Mouse (Mus musculus): ENCODE measurements around the gene Vsig2.

Vsig2 gene

DNA sequence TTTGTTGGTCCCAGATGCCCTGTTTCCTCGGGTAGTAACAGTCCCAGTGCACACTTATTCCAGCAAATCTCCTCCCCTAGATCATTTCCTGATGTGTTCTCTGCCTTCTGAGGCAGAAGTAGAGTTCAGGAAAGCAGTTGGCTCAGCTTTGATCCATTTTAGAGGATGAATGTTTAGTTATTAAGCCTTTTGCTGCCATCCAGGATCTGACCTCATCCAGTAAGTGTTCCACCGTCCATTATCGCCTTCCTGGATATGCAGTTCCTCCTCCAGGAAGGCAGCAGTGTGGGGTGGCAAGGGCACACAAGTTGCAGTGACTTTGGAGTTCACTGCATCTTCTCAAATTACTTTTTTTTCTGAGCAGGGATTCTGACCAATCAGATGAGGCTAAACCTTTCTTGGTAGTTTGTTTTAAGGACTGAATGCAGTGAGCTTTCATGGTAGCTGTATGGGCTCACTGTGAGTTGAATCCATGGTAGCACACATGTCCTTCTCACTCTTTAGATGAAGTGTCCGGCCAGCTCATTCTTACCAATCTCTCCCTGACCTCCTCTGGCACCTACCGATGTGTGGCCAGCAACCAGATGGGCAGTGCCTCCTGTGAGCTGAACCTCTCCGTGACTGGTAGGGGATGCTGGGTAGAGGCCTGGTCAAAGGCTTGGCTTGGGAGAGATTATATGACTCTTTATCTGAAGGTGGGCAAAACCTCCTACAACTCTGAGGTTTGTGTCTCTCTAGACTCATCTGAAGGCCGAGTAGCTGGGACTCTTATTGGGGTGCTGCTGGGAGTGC lies 3.0 kb downstream of the Vsig2 start:
- H3K9me3 ChIP-seq (ENCODE audit: low read length) = no peaks in the 10 kb centered on the region
- peaks cover 86% of the 10 kb centered on the region for H3K4me1 ChIP-seq (replicated peaks; ENCODE audit: low read depth, low read length)
- TF ChIP-seq POU5F1 (IDR thresholded peaks at IDR 0.05; ENCODE audit: borderline replicate concordance, low read length) = no peak
- TF ChIP-seq NANOG (IDR thresholded peaks at IDR 0.05; ENCODE audit: borderline replicate concordance, low read length) = no peak
- TF ChIP-seq CTCF (conservative IDR thresholded peaks at IDR 0.05; ENCODE audit: low read length) = no peak
- H3K36me3 ChIP-seq (ENCODE audit: insufficient read depth, low read length) = peaks cover 5% of the 10 kb centered on the region; the same call in 1 of the 2 replicates
- peaks cover 57% of the 10 kb centered on the region for H3K27me3 ChIP-seq (ENCODE audit: insufficient read depth, low read length)
- no peak overlapping the region for H3K4me3 ChIP-seq (replicated peaks; ENCODE audit: low read length)

DNA sequence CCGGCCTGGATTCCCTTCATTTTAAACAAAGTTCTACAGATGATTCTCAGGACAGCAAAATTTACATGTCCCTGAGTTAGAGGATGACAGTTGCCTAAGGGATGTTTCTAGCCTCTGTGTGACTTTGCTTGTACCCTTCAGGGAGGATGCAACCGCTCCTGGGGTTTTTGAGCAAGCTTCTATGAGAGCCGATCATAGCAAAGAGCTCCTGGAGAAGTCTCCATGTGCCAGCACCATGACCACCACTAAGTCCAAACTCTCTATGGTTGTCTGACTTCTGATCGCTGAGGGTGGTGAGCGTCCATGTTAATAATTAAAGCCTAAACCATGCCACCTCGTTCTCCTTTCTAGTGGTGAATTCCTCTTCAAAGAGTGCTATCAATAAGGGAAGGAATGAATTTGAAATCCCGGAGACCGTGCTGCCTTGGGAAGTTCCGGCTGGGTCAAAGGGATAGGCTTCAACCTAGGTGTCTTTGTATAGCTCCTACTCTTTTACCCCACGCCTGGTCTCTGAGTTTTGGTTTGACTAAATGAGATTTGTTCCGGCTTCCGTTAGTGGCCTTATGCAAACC lies 4.9 kb downstream of the Vsig2 start:
- H3K27me3 ChIP-seq (ENCODE audit: insufficient read depth, low read length) = peaks cover 54% of the 10 kb centered on the region
- no peaks in the 10 kb centered on the region for H3K9me3 ChIP-seq (ENCODE audit: low read length)
- no peaks in the 10 kb centered on the region for H3K36me3 ChIP-seq (ENCODE audit: insufficient read depth, low read length)
- peaks cover 72% of the 10 kb centered on the region for H3K4me1 ChIP-seq (replicated peaks; ENCODE audit: low read depth, low read length)
- TF ChIP-seq CTCF (conservative IDR thresholded peaks at IDR 0.05; ENCODE audit: low read length) = no peak
- TF ChIP-seq NANOG (IDR thresholded peaks at IDR 0.05; ENCODE audit: borderline replicate concordance, low read length) = no peak
- TF ChIP-seq POU5F1 (IDR thresholded peaks at IDR 0.05; ENCODE audit: borderline replicate concordance, low read length) = no peak
- peak overlapping the region; percentile 70 for H3K4me3 ChIP-seq (replicated peaks; ENCODE audit: low read length)

DNA sequence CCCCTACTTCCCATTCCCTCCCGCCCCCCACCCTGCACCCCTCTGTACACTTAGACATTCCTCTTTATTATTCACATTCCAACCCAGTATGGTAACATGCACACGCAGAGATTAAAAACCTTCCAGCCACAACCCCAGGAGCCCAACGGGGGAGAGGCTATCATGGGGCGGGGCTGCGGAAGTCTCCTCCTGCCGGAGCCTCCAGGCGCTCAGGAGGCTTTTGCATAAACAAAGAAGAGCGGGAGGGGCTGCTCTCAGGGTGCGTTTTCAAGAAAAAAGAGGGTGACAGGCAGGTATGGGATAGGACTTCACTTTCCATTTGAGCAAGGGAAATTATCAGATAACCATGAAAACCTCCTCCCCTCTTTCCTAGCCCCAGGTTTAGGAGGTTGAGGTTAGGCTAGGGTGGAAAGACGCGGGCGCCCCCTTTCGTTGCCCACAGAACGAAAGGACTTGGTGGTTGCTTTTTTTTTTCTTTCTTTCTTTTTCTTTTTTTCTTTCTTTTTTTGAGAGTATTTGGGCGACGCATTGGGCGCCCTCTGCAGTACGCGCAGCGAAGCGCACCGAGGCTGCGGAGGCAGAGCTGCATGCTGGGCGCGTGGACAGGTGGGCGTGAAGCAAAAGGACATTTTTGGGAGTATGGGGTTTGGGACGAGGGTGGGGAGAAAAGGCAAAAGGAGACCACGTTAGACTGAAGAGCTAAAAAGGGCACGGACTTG lies 5.6 kb downstream of the Vsig2 start:
- TF ChIP-seq POU5F1 (IDR thresholded peaks at IDR 0.05; ENCODE audit: borderline replicate concordance, low read length) (no peak), CTCF (conservative IDR thresholded peaks at IDR 0.05; ENCODE audit: low read length) (peak; percentile 63)
- H3K4me1 ChIP-seq (replicated peaks; ENCODE audit: low read depth, low read length) = peaks cover 65% of the 10 kb centered on the region

DNA sequence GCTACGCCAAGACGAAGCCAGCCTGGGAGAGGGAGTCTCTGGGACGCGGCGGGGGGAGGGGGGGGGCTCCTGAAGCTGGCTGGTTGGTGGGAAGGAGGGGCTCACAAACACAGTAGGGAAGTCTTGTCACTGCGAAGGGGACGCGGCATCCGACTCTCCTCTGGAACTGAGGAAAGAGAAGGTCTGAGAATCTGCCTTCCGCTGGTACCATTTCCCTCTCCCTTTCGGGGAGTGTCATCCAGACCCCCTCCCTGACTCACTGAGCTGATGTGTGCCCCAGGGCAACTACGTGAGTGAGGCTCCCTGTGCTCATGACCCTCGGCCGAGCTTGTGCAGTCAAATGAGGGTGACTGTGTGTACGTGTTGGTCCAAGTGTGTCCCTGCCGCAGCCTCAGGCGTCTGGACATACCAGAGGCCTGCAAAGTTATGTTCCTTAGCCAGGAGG lies 6.1 kb downstream of the Vsig2 start:
- TF ChIP-seq NANOG (IDR thresholded peaks at IDR 0.05; ENCODE audit: borderline replicate concordance, low read length) (no peak), POU5F1 (IDR thresholded peaks at IDR 0.05; ENCODE audit: borderline replicate concordance, low read length) (no peak), CTCF (conservative IDR thresholded peaks at IDR 0.05; ENCODE audit: low read length) (no peak)
- Histone ChIP-seq H3K36me3 (ENCODE audit: insufficient read depth, low read length) (no peaks in the 10 kb centered on the region), H3K9me3 (ENCODE audit: low read length) (no peaks in the 10 kb centered on the region), H3K27me3 (ENCODE audit: insufficient read depth, low read length) (peaks cover 55% of the 10 kb centered on the region), H3K4me3 (replicated peaks; ENCODE audit: low read length) (peak overlapping the region; percentile 70), H3K4me1 (replicated peaks; ENCODE audit: low read depth, low read length) (peaks cover 59% of the 10 kb centered on the region)

More for the DNA sequence above, 5.6 kb downstream of the Vsig2 start:
- Histone ChIP-seq H3K27me3 (ENCODE audit: insufficient read depth, low read length) (peaks cover 55% of the 10 kb centered on the region), H3K4me3 (replicated peaks; ENCODE audit: low read length) (peak overlapping the region; percentile 70), H3K9me3 (ENCODE audit: low read length) (no peaks in the 10 kb centered on the region), H3K36me3 (ENCODE audit: insufficient read depth, low read length) (no peaks in the 10 kb centered on the region)

DNA sequence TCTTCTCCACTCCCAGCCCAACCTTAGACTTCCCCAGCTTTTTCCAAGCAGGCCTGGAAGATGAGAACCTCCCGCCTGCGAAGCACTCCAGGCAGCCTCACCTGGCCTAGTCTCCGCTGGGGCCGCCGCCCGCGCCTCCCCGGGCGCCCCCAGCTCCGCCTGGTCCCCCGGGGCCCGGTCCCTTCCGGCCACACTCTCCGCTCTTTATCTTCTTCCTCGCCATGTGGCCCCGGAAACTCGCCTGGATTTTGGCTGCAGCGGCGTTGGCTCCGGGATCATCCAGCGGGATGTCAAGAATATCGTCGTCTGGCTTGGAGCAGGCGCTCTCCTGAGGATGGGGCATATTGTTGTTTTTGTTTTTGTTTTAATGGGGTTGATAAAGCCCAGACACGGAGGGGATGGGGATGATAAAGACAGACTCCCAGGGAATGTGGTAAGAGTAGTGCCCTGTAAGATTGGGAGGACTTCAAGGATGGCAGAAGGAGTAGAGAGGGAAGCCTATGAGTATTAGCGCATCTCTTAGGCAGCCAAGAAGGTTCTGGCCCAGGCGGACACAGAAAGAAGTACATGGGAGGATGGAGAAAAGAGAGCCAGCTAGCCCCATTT lies 6.9 kb downstream of the Vsig2 start:
- TF ChIP-seq NANOG (IDR thresholded peaks at IDR 0.05; ENCODE audit: borderline replicate concordance, low read length) = no peak
- TF ChIP-seq POU5F1 (IDR thresholded peaks at IDR 0.05; ENCODE audit: borderline replicate concordance, low read length) = no peak
- no peak for TF ChIP-seq CTCF (conservative IDR thresholded peaks at IDR 0.05; ENCODE audit: low read length)
- H3K27me3 ChIP-seq (ENCODE audit: insufficient read depth, low read length) = peaks cover 57% of the 10 kb centered on the region
- H3K4me1 ChIP-seq (replicated peaks; ENCODE audit: low read depth, low read length) = peaks cover 55% of the 10 kb centered on the region
- peak overlapping the region; percentile 70 for H3K4me3 ChIP-seq (replicated peaks; ENCODE audit: low read length)
- no peaks in the 10 kb centered on the region for H3K36me3 ChIP-seq (ENCODE audit: insufficient read depth, low read length)
- H3K9me3 ChIP-seq (ENCODE audit: low read length) = no peaks in the 10 kb centered on the region

DNA sequence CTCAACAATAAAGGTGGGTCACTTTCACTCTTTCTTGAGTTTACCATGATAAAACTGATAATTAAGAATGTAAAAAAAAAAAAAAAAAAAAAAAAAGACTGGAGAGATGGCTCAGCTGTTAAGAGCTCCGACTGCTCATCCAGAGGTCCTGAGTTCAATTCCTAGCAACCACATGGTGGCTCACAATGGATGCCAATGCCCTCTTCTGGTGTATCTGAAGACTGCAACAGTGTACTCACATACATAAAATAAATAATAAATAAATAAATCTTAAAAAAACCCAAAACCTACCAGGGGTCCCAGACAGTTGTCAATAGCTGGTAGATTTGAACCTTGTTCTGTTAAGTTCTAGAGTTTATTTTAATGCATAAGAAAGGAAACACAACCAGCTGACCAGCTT lies 7.8 kb downstream of the Vsig2 start:
- Histone ChIP-seq H3K4me3 (replicated peaks; ENCODE audit: low read length) (no peak overlapping the region), H3K4me1 (replicated peaks; ENCODE audit: low read depth, low read length) (peaks cover 52% of the 10 kb centered on the region), H3K27me3 (ENCODE audit: insufficient read depth, low read length) (peaks cover 56% of the 10 kb centered on the region), H3K9me3 (ENCODE audit: low read length) (no peaks in the 10 kb centered on the region), H3K36me3 (ENCODE audit: insufficient read depth, low read length) (no peaks in the 10 kb centered on the region)
- TF ChIP-seq NANOG (IDR thresholded peaks at IDR 0.05; ENCODE audit: borderline replicate concordance, low read length) = no peak
- no peak; the same call in 1 of the 2 replicates for TF ChIP-seq CTCF (conservative IDR thresholded peaks at IDR 0.05; ENCODE audit: low read length)
- TF ChIP-seq POU5F1 (IDR thresholded peaks at IDR 0.05; ENCODE audit: borderline replicate concordance, low read length) = no peak

DNA sequence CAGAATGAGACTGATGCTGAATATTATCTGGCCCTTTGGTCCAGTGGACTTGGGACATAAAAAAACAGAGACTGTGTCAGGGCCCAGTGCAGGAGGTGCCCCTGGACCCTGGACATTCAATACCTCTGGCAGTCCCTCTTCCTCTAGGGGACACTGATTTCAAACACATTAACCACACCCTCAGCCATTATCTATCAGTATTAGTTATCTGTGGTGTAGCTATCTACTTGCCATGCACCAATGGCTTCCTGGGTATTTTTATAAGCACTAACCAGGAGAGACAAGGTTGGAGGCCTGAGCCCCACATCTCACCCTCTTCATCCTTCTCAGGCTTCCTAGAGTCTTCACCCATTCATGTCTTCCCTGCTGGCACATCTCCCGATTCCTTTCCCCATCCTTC lies 11.4 kb downstream of the Vsig2 start:
- peaks cover 33% of the 10 kb centered on the region for H3K4me1 ChIP-seq (replicated peaks; ENCODE audit: low read depth, low read length)
- H3K36me3 ChIP-seq (ENCODE audit: insufficient read depth, low read length) = no peaks in the 10 kb centered on the region
- H3K9me3 ChIP-seq (ENCODE audit: low read length) = no peaks in the 10 kb centered on the region
- TF ChIP-seq CTCF (conservative IDR thresholded peaks at IDR 0.05; ENCODE audit: low read length) (no peak), POU5F1 (IDR thresholded peaks at IDR 0.05; ENCODE audit: borderline replicate concordance, low read length) (no peak), NANOG (IDR thresholded peaks at IDR 0.05; ENCODE audit: borderline replicate concordance, low read length) (no peak)
- H3K4me3 ChIP-seq (replicated peaks; ENCODE audit: low read length) = no peak overlapping the region
- H3K27me3 ChIP-seq (ENCODE audit: insufficient read depth, low read length) = peaks cover 86% of the 10 kb centered on the region
